Mouse (Mus musculus) kidney, postnatal 0 days (tissue): Measurements from ENCODE around the gene Gse1. TPM values are rescaled to one million over a fixed set of nuclear protein-coding genes. Genes with fewer than 3 reads are reported as not detected.

ENCODE experiments used
- ATAC-seq: fragments of 200-750 bp; cut with Nextera tagmentation; replicated peaks from 2 replicates; pipeline ENCODE4 v1.8.0; 2017; ENCODE audit warnings: low read depth, moderate number of reproducible peaks, moderate TSS enrichment, moderate library complexity; ENCODE audit not compliant: low FRiP score
- DNase-seq: peaks from one replicate; pipeline ENCODE4 v3.0.0-alpha.2; 2016; ENCODE audit warnings: low spot score
- H3K27ac ChIP-seq: fragments of 300-500 bp; sonication (generic); 2 replicates; pipeline ENCODE4 v1.5.1; 2014; ENCODE audit warnings: mild to moderate bottlenecking
- H3K27me3 ChIP-seq: fragments of 300-500 bp; sonication (generic); 2 replicates; pipeline ENCODE4 v1.6.1; 2014; ENCODE audit warnings: low read length, mixed read lengths; ENCODE audit not compliant: insufficient read depth
- H3K36me3 ChIP-seq: fragments of 300-500 bp; sonication (generic); 2 replicates; pipeline ENCODE4 v1.6.1; 2014; ENCODE audit warnings: low read length, mixed read lengths; ENCODE audit not compliant: insufficient read depth
- H3K4me1 ChIP-seq: fragments of 300-500 bp; sonication (generic); replicated peaks from 2 replicates; pipeline ENCODE4 v1.6.1; 2014; ENCODE audit warnings: antibody characterized with exemption, low read length, mixed read lengths; ENCODE audit not compliant: insufficient read depth
- H3K4me2 ChIP-seq: fragments of 300-500 bp; sonication (generic); 2 replicates; pipeline ENCODE4 v1.6.1; 2014; ENCODE audit warnings: mild to moderate bottlenecking, low read length, moderate library complexity, mixed read lengths
- H3K4me3 ChIP-seq: fragments of 300-500 bp; sonication (generic); replicated peaks from 2 replicates; pipeline ENCODE4 v1.5.1; 2014; ENCODE audit warnings: low read depth, low read length
- H3K9ac ChIP-seq: fragments of 300-500 bp; sonication (generic); 2 replicates; pipeline ENCODE4 v1.6.1; 2014; ENCODE audit warnings: low read depth, low read length
- H3K9me3 ChIP-seq: fragments of 300-500 bp; sonication (generic); replicated peaks from 2 replicates; pipeline ENCODE4 v1.6.1; 2016; ENCODE audit warnings: low read length, inconsistent platforms, mixed read lengths
- CTCF ChIP-seq: IDR thresholded peaks from 2 replicates; pipeline ENCODE4 v1.5.1; 2016; ENCODE audit warnings: antibody characterized with exemption, low read depth, mild to moderate bottlenecking, moderate library complexity
- WGBS: fragments of 180-500 bp; shearing (Covaris S2); extraction: QIAGEN DNeasy Blood & Tissue Kit; methylation state at CpG from one replicate; pipeline ENCODE4 v1.1.7; 2014; 5-methylcytosine and 5-hydroxymethylcytosine counted together
- polyA plus RNA-seq: library from polyadenylated mRNA; unstranded; fragments of >200 nt; fragmentation: Nextera tagmentation; extraction: Ambion mirVana; gene quantifications from 2 replicates; pipeline ENCODE4 v1.2.1, GENCODE M21; 2015

Gse1 gene
- polyA plus RNA-seq, 1 experiment from 2014 or later, result 8.4 TPM

DNA sequence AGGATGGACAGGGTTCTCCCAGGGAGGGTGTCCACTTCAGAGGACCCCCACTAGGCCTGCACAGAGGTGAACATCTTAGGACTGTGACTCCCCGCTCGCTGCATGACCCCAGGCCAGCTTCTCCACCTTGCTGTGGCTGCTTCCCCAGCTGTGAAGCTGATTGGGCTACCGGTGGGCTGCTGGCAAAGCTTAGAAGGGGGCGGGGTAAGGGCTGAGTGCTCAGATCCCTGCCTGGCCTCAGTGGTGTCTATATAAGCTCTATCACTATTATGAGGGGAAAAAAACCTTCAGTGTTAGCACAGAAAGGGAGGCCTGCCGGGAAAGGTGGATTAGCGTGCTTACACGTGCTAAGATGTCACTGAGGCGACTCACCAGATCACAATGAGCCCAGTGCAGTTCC is 183.6 kb downstream of the Gse1 start:
- Histone ChIP-seq H3K36me3 (no peaks in the 10 kb centered on the region), H3K9me3 (no peaks in the 10 kb centered on the region), H3K27me3 (no peaks in the 10 kb centered on the region), H3K4me3 (no peak overlapping the region), H3K4me2 (no peak overlapping the region), H3K27ac (no peak overlapping the region), H3K4me1 (peaks cover 10% of the 10 kb centered on the region), H3K9ac (no peak overlapping the region)
- 62% methylated on average over 8 of the region's 8 CpGs for WGBS
- DNase-seq (no peak), ATAC-seq (no peak)
- no peak for TF ChIP-seq CTCF

GRCm38 (mm10) chr8:120412357-120412756 is 184.1 kb downstream of the Gse1 start:
- H3K4me2 ChIP-seq, result no peak overlapping the region
- WGBS, result 90% methylated on average over 4 of the region's 4 CpGs
- H3K27ac ChIP-seq, result no peak overlapping the region
- H3K27me3 ChIP-seq, result no peaks in the 10 kb centered on the region
- H3K9ac ChIP-seq, result no peak overlapping the region
- no peaks in the 10 kb centered on the region for H3K9me3 ChIP-seq
- no peak for TF ChIP-seq CTCF
- ATAC-seq, result no peak
- no peak for DNase-seq
- H3K4me3 ChIP-seq, result no peak overlapping the region
- no peaks in the 10 kb centered on the region for H3K36me3 ChIP-seq
- peaks cover 15% of the 10 kb centered on the region for H3K4me1 ChIP-seq

- Histone ChIP-seq H3K4me1 (peaks cover 22% of the 10 kb centered on the region), H3K4me3 (no peak overlapping the region), H3K4me2 (no peak overlapping the region), H3K36me3 (no peaks in the 10 kb centered on the region), H3K9me3 (no peaks in the 10 kb centered on the region), H3K27ac (no peak overlapping the region), H3K27me3 (no peaks in the 10 kb centered on the region), H3K9ac (no peak overlapping the region)
- ATAC-seq, result no peak
- no peak for TF ChIP-seq CTCF
- no peak for DNase-seq
- WGBS, result 74% methylated on average over 29 of the region's 29 CpGs
These were observed 184.8 kb downstream of the Gse1 start for GRCm38 (mm10) chr8:120412911-120413625.

DNA sequence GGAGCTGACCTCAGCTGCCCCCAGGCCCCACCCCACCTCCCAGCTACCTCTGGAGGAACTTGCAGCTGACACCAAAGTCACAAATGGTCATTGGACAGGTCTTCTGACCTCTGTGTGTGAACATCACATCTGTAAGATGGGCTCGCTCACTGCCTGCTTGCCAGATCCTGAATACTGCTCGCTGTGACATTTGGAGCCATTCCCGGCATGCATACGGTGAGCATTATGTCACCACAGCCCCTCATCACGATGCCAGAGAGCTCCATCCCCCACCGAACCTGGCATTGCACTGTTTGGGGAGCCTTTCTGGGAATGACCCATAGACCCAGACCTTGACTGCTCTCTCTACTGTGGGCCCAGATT is 185.4 kb downstream of the Gse1 start:
- no peaks in the 10 kb centered on the region for H3K27me3 ChIP-seq
- H3K27ac ChIP-seq, result no peak overlapping the region
- H3K9me3 ChIP-seq, result no peaks in the 10 kb centered on the region
- WGBS, result 84% methylated on average over 6 of the region's 6 CpGs
- ATAC-seq, result no peak
- no peak for TF ChIP-seq CTCF
- no peak for DNase-seq
- no peaks in the 10 kb centered on the region for H3K36me3 ChIP-seq
- H3K9ac ChIP-seq, result no peak overlapping the region
- H3K4me3 ChIP-seq, result no peak overlapping the region
- peaks cover 27% of the 10 kb centered on the region for H3K4me1 ChIP-seq
- H3K4me2 ChIP-seq, result no peak overlapping the region

DNA sequence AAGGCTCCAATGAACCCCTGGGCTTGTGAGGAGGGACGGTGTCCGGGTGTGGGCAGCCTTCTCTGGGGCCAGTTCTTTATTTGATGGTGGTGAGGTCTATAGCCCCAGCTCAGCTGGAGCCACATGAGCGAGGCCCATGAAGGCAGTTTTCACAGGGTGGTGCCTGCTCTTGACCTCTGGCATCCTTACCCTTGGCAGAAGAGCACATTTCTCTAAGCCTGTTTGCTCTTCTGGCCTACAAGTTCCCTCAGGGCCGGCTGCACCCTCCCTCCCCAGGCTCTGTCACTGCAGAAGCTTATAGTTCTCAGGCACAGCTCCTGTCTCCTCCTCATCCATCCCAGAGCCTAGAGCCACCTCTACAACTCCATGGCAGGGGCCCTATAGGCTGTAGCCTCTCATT is 186.0 kb downstream of the Gse1 start:
- ATAC-seq (no peak), DNase-seq (no peak)
- Histone ChIP-seq H3K27me3 (no peaks in the 10 kb centered on the region), H3K9me3 (no peaks in the 10 kb centered on the region), H3K36me3 (no peaks in the 10 kb centered on the region), H3K27ac (no peak overlapping the region), H3K4me1 (peaks cover 28% of the 10 kb centered on the region), H3K4me2 (no peak overlapping the region), H3K4me3 (no peak overlapping the region), H3K9ac (no peak overlapping the region)
- 82% methylated on average over 4 of the region's 4 CpGs for WGBS
- TF ChIP-seq CTCF, result no peak

- Histone ChIP-seq H3K27ac (no peak overlapping the region), H3K4me2 (no peak overlapping the region), H3K9ac (no peak overlapping the region), H3K27me3 (no peaks in the 10 kb centered on the region), H3K4me1 (peaks cover 28% of the 10 kb centered on the region), H3K36me3 (no peaks in the 10 kb centered on the region), H3K9me3 (no peaks in the 10 kb centered on the region), H3K4me3 (no peak overlapping the region)
- no peak for ATAC-seq
- TF ChIP-seq CTCF, result no peak
- DNase-seq, result no peak
- WGBS, result 69% methylated on average over 7 of the region's 11 CpGs
These were observed 187.2 kb downstream of the Gse1 start for GRCm38 (mm10) chr8:120415474-120415873.

- Histone ChIP-seq H3K9me3 (no peaks in the 10 kb centered on the region), H3K4me3 (no peak overlapping the region), H3K27ac (peak overlapping the region; percentile 87), H3K4me1 (peaks cover 31% of the 10 kb centered on the region), H3K4me2 (peak overlapping the region; percentile 33; the same call in 1 of the 2 replicates), H3K9ac (no peak overlapping the region; the same call in 1 of the 2 replicates), H3K27me3 (no peaks in the 10 kb centered on the region), H3K36me3 (no peaks in the 10 kb centered on the region)
- 22% methylated on average over 7 of the region's 8 CpGs for WGBS
- DNase-seq (no peak), ATAC-seq (no peak)
- no peak for TF ChIP-seq CTCF
These were observed 187.9 kb downstream of the Gse1 start for GRCm38 (mm10) chr8:120416173-120416521.
